Mouse (Mus musculus) activated CD4-positive, CD25-positive, alpha-beta regulatory T cell, adult 9 weeks (primary cell): ENCODE results near the gene Zfp28. TPM values are rescaled to one million over a fixed set of nuclear protein-coding genes. Genes with fewer than 3 reads are reported as not detected.

Experiments used
- polyA plus RNA-seq: library from polyadenylated mRNA; unstranded; fragments of 100-300 nt; shearing (Covaris generic); gene quantifications from one replicate; pipeline ENCODE4 v1.2.1, GENCODE M21; 2017

Gene Zfp28
- polyA plus RNA-seq: 17.6 TPM

DNA sequence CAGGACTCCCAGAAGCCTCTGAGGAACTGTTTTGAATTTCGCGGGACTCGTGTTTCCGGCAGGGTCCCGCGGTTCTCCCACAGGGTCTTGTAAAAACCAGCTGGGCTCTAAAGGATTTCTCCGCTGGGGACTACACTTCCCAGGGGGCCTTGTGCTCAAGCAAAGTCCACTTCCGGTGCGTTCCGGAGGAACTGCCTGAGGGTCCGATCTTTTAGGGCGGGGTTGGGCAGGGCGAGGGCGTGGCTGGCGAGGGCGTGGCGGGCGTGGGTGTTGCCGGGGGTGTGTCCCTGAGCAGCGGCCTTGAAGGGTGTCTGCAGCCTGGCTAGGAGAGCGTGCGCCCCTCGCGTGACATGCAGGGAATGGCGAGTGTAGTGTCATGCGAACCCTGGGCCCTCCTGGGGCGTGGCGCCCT lies at the start of gene Zfp28:
Zfp28 (plus strand) TSS at position 252 of the 412 bp plus-strand sequence.

DNA sequence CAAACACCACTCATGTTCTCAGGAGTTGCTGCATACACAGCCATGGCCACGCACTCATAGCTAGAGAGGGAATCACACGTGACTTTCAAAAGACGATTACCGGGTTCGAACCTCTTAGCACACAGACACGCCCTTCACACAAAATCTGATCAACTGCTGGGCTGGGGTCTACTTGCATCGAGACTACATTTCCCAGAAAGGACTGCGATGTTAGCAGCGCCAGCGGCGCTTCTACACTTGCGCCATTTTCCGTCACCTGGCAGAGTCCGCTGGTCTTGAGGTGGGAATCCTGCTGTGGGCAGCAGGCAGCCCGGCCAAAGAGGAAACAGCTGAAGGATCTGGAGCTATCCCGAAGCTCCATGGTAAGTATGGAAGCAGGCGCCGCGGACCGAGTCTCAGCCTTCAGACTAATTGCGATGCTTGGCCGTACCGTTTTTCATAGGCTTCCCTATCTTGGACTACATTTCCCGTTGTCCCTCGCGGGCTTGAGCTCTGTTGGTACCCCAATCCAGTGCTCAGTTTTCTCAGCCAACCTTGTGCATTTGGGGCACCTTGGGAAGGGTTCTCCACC lies 39.5 kb upstream of the Zfp28 start, which contains the start of gene Gm3854:
Gm3854 (plus strand) TSS at position 259 of the 571 bp plus-strand sequence.

DNA sequence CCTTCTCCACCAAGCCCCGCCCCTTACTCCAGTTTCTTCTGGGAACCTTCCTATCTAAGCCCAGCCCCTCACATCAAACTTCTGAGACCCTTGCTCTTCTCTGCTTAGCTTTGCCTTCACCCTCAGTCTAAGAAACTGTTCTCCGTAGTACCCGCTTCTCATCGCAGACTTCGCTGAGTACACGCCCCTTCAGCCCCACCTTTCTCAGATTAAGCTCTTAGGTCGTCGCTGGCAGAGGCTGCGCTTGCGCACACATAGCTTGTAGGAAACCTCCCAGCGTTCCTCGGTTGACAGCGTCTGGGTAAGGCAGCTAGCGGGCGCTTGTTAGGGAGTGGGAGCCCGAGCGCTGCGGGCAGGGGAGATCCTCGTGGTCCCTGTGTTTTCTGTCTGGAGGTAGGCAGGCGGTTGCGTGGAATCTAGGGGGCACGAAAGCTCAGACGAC lies 20.0 kb upstream of the Zfp28 start, which contains the start of gene Zfp78:
Zfp78 (plus strand) TSS at position 234 of the 442 bp plus-strand sequence.

DNA sequence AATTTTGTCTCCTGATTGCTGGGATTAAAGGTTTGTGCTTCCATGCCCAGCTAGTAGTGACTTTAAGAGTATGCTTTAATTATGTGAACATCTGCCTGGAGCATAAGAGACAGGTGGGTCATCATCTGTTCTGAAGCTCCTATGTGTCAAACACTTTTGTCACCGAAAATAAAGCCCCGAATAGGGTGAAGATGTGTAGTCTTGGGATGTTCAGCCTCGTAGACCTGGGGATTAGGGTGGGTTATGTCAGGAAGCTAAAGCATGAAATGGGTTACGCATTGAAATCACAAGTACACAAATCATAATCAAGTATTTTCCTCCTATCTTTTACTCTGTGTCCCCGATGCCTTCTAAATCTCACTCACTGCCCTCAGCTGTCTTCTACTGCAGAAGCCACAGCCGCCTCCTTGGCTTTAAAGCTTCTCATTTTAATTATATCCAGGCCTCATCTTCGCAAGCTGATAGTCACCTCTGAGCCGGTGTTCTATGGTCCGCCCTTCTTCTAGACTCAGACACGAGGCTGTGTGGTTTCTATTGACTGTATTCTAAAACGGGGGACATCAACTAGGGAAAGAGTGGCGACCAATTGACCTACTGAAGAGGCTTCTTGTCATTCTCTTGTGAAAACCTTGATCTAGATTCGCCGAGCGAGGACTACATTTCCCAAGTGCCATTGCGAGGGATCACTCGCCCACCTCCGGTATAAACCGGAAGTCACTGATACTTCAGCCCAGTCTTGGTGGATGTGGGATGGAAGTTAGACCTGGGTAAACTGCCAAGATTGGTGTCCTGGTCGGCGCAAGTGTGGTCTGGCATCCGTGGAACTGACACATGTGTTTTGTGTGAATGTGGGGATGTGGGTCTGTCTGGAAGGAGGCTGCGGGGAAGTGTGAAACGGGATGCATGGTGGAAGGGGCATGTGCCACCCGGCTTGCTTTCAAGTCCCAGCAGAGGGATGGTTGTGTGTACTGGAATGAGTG lies 15.2 kb downstream of the Zfp28 start, which contains the start of gene Smim17:
Smim17 (plus strand) TSS at position 720 of the 980 bp plus-strand sequence.

DNA sequence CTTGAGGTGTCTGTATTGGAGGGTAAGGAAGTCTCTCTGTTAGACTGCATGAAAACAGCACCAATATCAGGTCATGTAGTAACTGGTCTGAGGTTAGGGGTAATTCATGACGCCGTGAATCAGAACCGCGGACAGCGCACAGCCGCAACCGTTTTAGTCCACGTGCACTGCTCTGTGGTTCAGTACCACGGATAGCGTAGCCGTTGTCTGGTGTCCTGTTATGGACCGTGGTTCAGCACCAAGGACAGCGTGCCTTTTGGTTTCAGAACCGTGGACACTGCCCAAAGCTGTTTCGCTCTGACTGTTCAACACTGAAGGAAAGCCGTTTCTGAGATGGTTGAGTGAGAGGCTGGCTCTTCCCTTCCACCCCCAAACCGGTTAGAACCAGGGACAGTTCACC lies 26.9 kb downstream of the Zfp28 start, which contains the start of gene Gm20715:
Gm20715 (plus strand) TSS at position 235 of the 400 bp plus-strand sequence.

DNA sequence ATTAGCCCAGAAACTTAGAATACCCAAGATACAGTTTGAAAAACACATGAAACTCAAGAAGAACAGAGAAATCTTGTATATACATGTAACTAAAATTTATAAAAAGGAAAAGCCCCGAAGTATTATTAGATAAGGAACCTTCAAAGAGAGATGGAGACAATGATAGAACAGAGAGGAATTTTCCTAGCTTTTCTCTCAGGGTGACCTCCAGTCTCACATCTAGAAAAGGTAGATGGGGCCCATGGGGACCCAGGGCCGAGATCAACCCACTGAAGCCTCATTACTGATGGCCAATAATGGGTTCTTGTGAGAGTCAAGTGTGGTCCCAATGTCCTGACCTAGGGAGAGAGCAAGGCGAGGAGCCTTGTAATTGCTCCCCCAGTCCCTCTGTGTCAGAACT lies 55.3 kb downstream of the Zfp28 start, which contains the start of gene Olfr1344:
Olfr1344 (plus strand) TSS at position 301 of the 400 bp plus-strand sequence.

Other genes with a start within 250 kb of the Zfp28 start
- 22.6 TPM for gene Zfp787, start 227.3 kb upstream of the Zfp28 start, polyA plus RNA-seq
- 9.0 TPM for gene Zfp444, start 211.1 kb upstream of the Zfp28 start, polyA plus RNA-seq
- gene Galp, start 186.2 kb upstream of the Zfp28 start, polyA plus RNA-seq: not detected
- gene Zscan5b, start 161.0 kb upstream of the Zfp28 start, polyA plus RNA-seq: not detected
- gene Epp13, start 130.6 kb upstream of the Zfp28 start, polyA plus RNA-seq: not detected
- gene Zfp667, start 96.7 kb upstream of the Zfp28 start, polyA plus RNA-seq: 7.2 TPM
- 1.9 TPM for gene Zfp583, start 52.0 kb upstream of the Zfp28 start, polyA plus RNA-seq
- 1.0 TPM for gene Gm3854, start 39.5 kb upstream of the Zfp28 start, polyA plus RNA-seq
- 5.1 TPM for gene Zfp78, start 20.0 kb upstream of the Zfp28 start, polyA plus RNA-seq
- gene Smim17, start 15.4 kb downstream of the Zfp28 start, polyA plus RNA-seq: not detected
- not detected for gene Gm20715, start 27.0 kb downstream of the Zfp28 start, polyA plus RNA-seq
- gene Olfr1344, start 55.4 kb downstream of the Zfp28 start, polyA plus RNA-seq: not detected
- 0.04 TPM for gene Olfr1336, start 72.9 kb downstream of the Zfp28 start, polyA plus RNA-seq
- gene Olfr1346, start 83.8 kb downstream of the Zfp28 start, polyA plus RNA-seq: not detected
- gene Olfr5, start 103.6 kb downstream of the Zfp28 start, polyA plus RNA-seq: not detected
- not detected for gene Olfr1347, start 116.5 kb downstream of the Zfp28 start, polyA plus RNA-seq
- gene Olfr1348, start 125.5 kb downstream of the Zfp28 start, polyA plus RNA-seq: not detected
- not detected for gene Olfr1349, start 139.7 kb downstream of the Zfp28 start, polyA plus RNA-seq
- gene Olfr1350, start 181.5 kb downstream of the Zfp28 start, polyA plus RNA-seq: not detected